Mouse (Mus musculus): ENCODE measurements around the gene Psmb1.
"Not testable (repeated sequence)": the region's sequence is repeated elsewhere in the genome, so short reads cannot be mapped to it uniquely, and the experiment has no call there.

Gene Psmb1

DNA sequence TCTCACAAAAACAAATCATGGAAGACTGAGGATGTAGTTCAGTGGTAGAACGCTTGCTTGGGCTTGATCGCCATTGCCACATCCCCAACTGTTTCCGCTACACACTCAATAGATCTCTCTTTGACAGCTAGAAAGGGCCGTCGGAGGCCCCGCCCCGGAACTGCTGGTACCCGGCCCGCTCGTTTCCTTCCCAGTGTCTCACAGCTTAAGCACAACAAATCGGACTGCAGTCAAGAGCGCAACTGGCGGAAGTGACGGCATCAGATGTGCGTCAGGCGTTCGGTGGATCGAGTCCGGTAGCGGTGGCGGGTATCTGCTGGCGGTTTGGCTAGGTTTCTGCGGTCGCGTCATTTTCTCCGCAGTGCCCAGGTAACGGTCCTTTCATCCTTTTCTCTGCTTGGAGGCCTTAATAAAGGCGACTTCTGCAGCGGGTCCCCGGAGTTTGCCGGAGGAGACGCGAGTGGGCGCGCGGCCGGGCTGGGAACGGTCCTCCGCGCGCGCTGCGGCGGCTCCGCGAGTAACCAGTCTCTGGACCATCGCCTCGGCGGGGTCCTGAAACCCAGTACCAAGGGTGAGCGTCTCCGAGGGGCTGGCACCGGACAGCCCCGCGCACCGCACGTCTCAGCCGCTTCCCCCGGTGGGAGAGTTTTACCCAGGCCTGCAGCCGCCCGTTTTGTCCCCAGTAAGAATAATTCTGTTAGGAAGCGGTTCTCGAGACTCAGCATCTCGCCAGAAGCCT, at the start of gene Psmb1, which contains the start of gene Tbp:
Psmb1 (minus strand) TSS at position 96 of the 739 bp plus-strand sequence.
Tbp (plus strand) TSS at position 233 of the 739 bp plus-strand sequence.
- DNase-seq (ENCODE audit: low spot score): peak; percentile 94

DNA sequence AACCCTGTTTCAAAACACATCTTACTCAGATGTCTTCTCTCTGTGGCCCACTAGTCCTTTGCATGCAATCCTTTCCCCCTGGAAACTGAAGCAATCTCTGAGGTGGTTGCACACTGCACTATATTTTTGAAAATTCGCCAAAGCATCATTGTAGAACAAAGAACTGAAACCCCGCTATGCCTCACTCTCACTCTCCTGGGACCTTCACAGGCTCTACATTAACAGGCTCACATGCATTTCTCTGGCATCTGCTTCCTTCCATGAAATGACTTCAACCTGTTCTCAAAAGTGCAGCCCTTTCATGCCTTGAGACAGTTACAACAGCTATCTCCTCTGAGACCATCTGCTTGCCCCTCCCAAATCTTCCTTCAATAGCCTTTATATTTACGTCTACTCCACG, 46.9 kb upstream of the Psmb1 start:
- DNase-seq (ENCODE audit: low spot score): no peak

DNA sequence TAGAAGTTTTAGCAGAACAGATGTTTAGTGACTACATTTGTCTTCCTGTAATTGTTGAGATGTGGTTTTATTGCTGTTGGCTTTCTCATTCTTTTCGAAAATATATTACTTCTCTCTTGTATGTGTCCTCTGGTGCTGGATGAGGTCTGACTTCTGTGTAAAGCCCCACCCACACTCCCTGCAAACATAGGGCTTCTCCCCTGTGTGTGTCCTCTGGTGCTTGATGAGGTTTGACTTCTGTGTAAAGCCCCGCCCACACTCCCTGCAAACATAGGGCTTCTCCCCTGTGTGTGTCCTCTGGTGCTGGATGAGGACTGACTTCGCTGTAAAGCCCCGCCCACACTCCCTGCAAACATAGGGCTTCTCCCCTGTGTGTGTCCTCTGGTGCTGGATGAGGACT, 44.3 kb upstream of the Psmb1 start:
- DNase-seq (ENCODE audit: low spot score): not testable (repeated sequence)

DNA sequence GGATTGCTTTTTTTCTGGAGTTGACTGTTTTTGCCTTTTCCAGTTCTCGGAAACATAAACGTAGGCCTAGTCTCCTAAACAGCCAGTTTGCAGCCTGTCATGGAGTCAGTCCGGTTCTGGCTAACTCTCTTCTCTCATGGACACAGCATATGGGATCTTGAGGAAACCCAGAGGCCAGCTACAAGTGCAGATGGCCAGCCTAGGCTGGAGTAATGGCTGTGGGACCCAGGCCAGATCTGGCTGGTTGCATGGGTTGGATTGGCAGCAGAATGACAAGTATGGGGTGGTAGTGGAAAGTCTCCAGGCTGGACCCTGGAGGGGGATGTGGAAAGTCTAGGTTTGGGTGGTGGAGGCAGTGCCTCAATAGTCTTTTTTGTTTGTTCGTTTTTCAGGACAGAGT, 40.8 kb upstream of the Psmb1 start:
- DNase-seq (ENCODE audit: low spot score): no peak

DNA sequence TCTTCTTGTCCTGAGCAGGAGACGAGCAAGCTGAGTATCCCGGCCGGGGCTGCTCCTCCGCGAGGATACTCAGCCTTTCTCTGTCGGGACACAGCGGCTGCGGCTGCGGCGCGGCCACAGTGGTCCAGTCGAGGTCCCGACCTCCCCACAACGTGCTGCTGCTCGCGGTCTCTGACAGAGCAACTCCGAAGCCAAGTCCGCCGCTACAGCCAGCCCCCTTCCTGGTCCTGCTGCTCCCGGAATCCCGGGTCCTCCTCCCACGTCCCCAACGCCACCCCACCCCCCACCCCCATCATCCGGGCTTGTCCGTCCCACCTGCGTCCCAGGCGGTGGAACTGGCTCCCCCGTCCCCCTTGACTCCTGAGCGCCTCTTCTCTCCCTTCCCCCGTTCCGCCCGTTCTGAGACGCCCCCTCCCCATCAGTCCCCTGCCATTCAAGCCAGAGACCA, 36.9 kb upstream of the Psmb1 start:
- no peak for DNase-seq (ENCODE audit: low spot score)

DNA sequence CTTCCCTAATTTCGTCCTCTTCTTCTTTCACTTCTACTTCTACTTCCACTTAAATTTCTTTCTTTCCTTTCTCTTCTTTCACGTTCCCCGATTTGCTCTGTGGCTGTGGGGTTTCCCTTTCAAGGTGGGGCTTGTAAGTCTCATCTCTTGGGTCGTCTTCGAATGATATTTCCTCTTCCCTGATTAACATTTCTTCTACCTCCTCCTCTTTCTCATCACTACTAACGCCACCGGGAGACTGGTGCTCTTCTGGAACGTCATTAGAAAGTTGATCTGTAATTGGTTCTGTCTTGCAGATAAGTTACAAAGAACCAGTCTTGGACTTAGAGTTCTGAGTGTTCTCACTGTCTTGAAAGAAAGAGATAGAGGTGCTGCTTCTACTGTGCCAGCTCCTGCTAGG, 36.4 kb upstream of the Psmb1 start:
- DNase-seq (ENCODE audit: low spot score): no peak

DNA sequence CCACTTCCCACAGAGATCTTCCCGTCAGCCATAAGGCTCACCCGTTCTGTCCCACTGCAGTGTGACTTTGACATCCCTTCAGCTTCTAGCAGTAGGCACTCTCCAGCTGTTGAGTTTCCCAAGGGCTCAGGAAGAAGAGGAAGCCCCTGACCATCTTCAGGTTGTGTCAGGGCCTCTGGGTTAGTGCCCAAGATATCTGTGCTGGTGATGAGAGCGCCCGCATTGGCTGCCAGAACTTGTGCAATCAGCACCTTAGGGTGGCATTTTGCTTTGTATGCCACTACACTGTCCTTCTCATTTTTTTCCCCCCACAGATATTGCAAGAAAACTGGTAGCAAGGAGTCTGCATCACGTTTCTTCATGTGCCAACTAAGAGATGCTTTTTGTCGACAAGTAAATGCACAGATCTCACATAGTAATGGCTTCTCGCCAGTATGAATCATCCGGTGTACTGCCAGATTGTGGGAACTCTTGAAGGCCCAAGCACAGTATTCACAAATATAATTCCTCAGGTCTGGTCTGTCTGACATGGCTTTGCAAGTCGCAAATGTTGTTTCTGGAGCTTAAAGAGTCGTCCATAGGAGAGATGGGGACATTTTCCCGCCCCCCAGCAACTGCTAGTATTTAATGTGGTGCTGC, 35.7 kb upstream of the Psmb1 start:
- DNase-seq (ENCODE audit: low spot score): no peak

DNA sequence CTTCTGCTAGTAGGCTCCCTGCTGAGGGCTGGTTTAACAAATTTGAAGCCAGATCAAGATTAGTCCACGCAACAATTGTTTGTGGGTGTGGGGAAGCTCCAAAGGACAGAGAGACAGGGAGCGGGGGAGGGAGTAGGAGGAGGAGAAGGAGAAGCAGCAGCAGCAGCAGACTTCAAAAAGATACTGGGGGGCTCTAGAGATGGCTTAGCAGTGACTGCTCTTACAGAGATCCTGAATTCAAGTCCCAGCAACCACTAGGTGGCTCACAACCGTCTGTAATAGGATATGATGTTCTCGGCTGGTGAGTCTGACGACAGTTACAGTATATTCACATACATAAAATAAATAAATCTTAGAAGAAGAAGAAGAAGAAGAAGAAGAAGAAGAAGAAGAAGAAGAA, 30.6 kb upstream of the Psmb1 start:
- no peak for DNase-seq (ENCODE audit: low spot score)

DNA sequence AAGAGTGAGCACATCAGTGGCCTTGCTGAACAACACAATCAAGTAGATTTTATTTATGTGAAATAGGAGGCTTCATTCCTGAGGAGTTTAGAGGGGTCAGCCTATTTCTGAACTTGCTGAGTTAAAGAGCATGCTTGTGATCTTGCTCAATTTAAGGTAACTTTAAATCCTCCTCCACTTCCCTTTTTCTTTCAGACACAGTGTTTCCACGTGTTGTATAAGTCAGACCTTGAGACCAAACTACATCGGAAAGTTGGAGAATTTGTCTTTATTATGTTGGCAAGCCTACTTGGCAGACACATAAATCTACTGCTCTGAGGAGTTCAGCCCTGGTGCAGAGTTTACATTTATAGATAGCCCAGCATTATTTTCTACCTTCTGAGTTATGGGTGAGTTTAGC, 29.3 kb upstream of the Psmb1 start:
- no peak for DNase-seq (ENCODE audit: low spot score)

DNA sequence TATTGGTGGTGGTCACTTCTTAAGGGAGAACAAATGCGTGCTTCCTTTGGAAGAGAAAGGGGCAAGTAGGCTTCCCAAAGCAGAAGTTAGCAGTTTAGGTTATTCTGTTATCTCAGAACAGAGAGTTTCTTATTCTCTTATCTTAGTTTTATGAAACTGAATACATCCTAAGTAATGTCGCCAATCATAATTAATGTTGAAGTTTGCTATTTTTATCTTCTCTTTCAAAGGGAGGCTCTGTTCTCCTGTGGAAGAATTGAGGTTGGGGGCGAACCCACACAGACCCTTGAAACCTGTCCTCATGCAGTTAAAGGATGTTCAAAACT, 28.2 kb upstream of the Psmb1 start:
- DNase-seq (ENCODE audit: low spot score): no peak

DNA sequence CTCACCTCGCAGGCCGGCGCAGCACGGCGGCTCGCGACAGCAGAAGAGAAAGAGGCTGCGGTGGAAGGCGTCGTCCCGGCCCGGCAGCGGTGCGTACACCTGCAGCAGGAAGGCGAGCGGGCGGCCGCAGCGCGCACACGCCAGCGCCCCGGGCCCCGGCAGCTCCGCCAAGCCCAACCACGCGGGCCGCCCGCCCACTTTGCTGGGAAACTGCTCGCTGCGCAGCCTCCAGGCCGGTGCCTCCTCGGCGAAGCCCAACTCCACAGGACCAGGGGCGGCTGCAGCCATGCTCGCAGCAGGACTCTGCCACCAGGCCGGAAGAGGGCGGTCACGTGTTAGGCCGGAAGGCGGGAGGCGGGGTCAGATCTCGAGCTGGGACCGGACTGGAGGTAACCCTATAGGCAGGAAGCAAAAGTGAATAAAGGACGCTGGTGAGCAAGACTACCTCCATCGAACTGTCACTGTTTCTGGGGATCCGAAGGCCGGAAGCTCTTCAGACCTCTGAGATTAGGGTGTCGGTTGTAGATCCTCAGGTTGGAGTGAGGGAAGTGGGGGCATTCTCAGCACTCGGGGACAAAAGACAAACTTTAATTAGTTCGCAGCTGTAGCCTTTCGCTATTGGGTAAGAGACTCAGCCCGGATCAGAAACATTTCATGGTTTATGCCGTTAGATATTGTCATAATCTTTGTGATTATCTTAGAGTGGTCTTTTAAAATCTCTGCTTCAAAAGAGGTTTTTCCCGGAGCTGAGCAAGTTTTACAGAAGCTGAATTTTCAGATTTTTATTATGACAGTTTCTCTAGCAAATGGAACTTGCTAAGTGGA, 27.6 kb upstream of the Psmb1 start, which contains the start of gene Pdcd2:
Pdcd2 (minus strand) TSS at position 316 of the 825 bp plus-strand sequence.
- peak; percentile 92 for DNase-seq (ENCODE audit: low spot score)

DNA sequence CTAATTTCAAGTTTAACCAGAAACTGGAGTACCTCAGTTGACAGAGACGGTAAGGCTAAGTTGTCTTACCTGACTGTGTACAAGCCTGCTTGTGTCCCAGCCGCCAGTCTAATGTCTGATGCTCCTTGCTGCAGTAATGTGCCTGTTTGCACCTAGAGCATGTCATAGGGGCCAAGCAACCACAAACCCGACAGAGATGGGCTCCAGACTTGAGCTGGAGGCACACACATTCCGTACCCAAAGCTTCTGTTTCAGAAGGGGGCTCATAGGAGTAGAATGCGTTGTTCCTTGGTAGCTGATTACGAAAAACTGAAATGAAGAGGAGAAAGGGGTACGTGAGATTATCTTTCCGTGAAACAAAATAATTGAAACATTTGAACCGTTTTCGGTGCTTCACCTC, 26.8 kb upstream of the Psmb1 start:
- no peak for DNase-seq (ENCODE audit: low spot score)

DNA sequence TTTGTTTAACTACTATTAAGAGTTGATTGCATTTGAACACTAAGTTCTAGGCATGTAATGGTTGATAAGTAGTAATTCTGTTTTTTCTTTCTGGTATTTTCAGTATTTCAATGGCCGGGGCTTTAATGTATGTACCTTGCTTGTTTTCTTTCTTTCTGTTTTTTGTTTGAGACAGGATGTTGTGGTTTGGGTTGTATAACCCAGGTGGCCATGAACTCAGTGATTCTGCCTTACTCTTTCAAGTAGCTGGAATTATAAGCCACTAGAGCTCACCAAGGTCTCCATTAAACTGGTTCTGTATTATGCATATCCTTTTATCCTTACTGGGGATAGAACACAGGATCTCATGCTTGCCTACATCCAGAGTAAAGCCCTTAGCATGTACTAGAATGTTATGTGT, 19.2 kb upstream of the Psmb1 start:
- no peak for DNase-seq (ENCODE audit: low spot score)

DNA sequence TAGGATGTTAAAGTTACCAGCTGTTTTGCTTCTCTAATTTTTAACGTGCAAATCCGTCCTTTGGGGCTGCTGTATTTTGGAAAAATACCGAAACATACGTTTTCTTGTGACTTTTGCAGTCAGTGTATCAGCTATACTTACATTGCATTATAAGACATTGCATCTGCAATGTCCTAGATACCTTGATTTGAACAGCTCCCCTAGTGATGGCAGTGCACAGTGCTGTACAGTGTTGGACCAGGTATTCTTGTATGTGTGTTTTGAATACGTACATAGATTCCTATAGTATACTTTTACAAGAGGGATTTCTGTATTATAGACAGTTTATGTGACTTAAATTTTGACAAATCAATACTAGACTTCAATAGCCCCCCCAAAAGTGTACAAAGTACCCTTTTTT, 18.6 kb upstream of the Psmb1 start:
- no peak for DNase-seq (ENCODE audit: low spot score)

DNA sequence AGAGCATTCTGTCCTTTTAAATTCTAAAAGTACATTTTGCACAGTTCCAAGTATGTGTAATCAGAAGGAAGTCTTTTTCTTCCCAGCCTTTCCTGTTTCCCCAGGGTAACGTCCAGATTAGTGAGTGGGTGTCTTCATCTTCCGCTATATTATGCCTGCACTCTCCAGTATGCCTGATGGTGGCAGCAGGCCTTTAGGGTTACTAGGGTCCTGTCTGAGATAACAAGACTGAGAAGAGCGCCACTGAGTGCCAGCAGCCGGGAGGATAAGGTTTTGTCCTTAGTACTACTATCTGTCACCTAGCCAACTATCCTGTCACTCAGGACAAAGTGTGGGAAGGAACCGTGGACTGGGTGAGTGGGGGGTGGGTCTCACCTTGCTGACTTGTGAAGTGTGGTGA, 18.2 kb upstream of the Psmb1 start:
- DNase-seq (ENCODE audit: low spot score): no peak

DNA sequence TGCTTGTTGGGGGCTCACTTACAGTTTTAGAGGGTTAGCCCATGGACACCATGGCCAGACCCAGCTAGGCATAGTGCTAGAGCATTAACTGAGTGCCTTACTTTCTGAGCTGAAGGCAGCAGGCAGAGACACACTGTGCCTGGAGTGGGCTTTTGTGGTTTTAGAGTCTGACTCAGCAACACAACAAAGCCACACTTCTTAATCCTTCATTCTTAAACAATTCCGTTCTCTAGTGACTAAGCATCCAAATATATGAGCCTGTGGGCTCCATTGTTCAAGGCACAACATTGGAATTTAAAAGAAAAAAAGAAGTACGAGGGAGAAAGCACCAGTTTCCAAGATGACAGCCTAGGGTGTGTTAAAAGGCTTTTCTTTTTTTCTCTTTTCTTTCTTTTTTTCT, 11.1 kb upstream of the Psmb1 start:
- no peak for DNase-seq (ENCODE audit: low spot score)

DNA sequence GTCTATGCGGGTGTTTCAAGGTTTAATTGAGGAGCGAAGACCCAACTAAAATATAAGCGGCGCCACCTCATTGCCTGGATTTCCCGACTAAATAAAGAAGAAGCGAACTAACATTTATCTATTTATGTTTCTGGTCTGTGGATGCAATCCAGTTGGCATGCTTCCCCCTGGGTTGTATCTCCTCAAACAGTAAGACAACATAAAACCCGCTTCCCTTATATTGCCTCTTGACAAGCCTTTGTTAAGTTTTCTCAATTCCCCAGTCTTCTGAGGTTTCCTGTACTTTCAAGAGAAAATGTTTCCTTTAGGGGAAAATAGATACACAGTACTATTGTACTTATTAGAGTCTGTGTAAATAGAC, 818 bp downstream of the Psmb1 start:
- no peak for DNase-seq (ENCODE audit: low spot score)

DNA sequence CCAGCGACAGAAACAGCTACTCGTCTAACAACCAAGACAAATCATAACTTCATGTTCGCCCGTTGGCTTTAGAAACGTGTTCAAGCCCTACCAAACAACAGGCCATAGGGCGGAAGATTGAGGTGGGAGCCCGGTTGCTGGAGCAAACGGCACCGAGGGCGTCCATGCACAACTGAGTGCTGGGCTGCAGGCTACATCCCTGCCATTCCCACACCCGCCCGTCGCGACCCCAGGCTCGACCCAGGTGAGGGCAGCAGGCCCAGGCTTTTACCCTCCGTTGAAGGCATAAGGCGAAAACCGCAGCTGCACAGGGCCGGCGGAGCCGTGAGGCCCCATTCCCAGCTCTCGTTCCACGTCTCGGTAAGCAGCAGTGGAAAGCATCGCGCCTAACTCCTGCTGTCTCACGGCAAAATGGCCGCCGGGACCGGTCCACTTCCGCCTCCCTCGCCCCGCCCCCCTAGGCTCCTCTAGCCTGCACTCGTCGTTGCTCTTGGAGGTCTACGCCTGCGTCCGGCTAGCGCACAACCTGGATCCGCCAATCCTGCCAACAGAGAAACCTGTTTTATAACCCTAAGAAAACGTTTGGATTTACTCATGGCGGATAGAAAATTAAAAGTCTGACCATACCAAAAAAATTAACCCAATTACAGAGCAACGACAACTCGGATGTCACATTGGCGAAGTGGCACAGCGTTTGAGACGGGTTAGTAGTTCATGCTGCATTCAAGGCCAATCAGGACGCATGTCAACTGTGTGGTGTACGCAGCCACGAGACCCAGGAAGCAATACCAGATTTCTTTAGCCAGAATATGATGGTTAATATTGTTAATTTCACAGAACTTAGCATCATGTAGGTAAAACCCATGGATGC, 1.4 kb downstream of the Psmb1 start:
- peak; percentile 85 for DNase-seq (ENCODE audit: low spot score)

DNA sequence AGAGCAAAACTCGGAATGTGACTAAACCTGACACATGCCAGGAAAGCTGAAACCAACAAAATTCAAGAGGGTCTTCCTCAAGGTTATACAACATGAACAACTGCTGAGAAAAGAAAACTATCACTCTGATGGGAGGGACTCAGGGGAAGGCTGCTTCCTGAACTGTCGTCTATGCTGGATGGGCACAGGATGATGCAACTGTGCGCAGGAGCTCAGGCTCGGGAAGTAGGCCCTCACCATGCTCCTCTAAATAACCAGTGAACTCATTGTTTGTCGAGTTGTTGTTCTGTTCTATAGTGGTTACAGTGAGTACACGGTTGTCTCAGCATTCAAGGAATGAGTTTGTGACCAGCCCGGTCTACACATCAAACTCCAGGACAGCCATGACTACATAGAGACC, 9.0 kb downstream of the Psmb1 start:
- no peak for DNase-seq (ENCODE audit: low spot score)

DNA sequence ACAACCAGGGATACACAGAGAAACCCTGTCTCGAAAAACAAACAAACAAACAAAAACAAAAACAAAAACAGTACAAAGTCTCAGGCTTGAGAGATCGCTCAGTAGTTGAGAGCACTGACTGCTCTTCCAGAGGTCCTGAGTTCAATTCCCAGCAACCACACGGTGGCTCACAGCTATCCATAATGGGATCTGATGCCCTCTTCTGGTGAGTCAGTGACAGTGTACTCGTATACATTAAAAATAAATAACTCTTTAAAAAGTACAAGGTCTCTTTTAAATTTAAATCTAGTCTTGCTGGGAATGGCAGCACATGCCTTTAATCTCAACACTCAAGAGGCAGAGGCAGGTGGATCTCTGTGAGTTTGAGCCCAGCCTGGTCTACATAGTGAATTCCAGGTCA, 26.9 kb downstream of the Psmb1 start:
- DNase-seq (ENCODE audit: low spot score): no peak

DNA sequence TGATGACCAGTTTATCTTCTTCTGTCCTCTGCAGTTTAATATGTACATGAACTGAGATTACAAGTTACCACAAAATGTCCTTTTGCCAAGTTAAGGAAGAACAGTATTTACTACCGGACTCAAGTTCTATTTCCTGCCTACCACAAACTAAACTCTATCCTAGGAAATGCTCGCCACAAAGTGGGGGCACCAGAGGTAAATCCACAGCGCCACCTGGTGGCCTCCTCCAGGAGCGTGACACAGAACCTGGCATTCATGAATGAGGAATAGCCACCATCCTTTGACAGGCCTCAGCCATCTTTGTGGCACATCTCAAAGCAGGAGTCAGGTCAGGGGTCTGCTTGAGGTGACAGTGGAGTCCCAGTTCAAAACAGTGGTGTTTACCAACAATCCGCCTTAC, 31.9 kb downstream of the Psmb1 start:
- no peak for DNase-seq (ENCODE audit: low spot score)

DNA sequence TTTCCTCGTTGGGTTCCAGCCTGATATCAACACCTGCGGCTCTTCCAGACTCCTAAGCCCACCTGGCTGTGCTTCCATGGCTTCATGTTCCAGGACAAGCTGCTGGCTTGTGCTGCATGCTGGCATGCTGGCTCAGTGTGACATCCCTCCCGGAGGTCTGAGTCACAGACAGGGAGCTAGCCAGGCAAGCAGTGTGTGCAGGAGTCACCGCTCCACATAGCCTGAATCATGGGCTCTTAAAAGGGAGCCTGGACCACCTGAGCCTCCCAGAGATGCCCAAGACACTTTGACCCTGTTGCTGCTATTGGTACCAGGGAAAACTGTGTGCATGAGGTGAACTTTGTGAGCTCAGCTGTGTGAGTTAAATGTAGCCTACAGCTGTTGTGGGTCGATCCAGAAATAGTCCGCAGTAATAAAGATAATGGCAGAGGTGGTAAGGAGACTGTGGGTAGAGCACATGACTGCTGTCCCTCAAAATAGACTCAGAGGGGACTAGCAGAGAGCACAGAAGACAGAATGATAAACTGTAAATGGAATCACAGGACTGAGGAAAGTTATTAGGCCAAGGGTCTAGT, 37.5 kb downstream of the Psmb1 start:
- no peak for DNase-seq (ENCODE audit: low spot score)
